Mouse (Mus musculus) liver, embryonic 12.5 days (tissue): Measurements from ENCODE around the gene Txlnb. TPM values are rescaled to one million over a fixed set of nuclear protein-coding genes. Genes with fewer than 3 reads are reported as not detected.

ENCODE experiments used
- polyA plus RNA-seq: library from polyadenylated mRNA; unstranded; fragments of >200 nt; fragmentation: Nextera tagmentation; extraction: Ambion mirVana; gene quantifications from 2 replicates; pipeline ENCODE4 v1.2.1, GENCODE M21; 2016

The Txlnb gene
- polyA plus RNA-seq, 1 experiment from 2014 or later: 0.19 TPM

Other genes with a start within 250 kb of the Txlnb start
- gene Cited2, start 73.0 kb upstream of the Txlnb start, polyA plus RNA-seq: 35.3 and 36.7 TPM in 2 replicates
- 2.7 and 3.4 TPM in 2 replicates for gene Heca, start 151.8 kb downstream of the Txlnb start, polyA plus RNA-seq
- gene Abracl, start 227.1 kb downstream of the Txlnb start, polyA plus RNA-seq: 77.1 and 78.9 TPM in 2 replicates